Comparison of ENCODE assay signal across 20 mouse cellular contexts in the genomic region with DNA sequence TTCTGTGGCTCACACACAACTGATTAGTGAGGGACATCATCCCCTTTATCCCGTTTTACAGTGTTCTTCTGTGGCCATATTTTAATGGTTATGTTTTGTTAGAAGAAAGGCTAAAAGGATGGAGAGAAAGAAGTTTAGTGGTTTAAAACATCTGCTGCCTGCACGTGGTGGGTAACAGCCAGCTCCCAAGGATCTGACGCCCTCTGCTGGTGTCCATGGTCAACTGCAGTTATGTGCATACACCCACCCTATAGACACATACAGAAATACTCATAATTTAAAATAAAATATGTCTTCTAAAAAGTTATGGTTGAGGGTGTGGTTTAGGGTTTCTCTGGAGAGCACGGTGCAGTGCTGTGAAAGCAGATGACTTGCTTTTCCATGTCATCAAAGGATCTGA. TPM values are rescaled to one million over a fixed set of nuclear protein-coding genes. Genes with fewer than 3 reads are reported as not detected.
A peak's percentile ranks its signal among the peaks of the same experiment; 100 is the strongest.
DNase-seq lines count a peak whose midpoint lies in the region; ATAC-seq and TF ChIP-seq lines count a peak whose summit lies in the region.
"Had no signal": no experiment of that assay in that cellular context is flagged by ENCODE, and none has a peak within 500 bp of the region (broad histone marks: within the 10 kb centered on the region; RNA-seq: fewer than 3 reads in every experiment).

No protein-coding gene starts in this region.

- H3K4me3 ChIP-seq in hindbrain, postnatal 0 days (ENCODE audit: low read length): no peak overlapping the region
- no peak overlapping the region for H3K4me3 ChIP-seq in hindbrain, embryonic 13.5 days
- H3K4me3 ChIP-seq in lung, postnatal 0 days (ENCODE audit: low read depth, low read length): no peak overlapping the region
- H3K4me3 ChIP-seq: embryonic facial prominence, embryonic 12.5 days; heart, embryonic 12.5 days; hindbrain, embryonic 15.5 days; liver, embryonic 12.5 days; midbrain, embryonic 12.5 days; neural tube, embryonic 13.5 days had no signal

- no peak for TF ChIP-seq EP300 in lung, postnatal 0 days (IDR thresholded peaks at IDR 0.05)

- peak; percentile 43 for TF ChIP-seq CTCF in hindbrain, postnatal 0 days (IDR thresholded peaks at IDR 0.05; ENCODE audit: low read depth)
- TF ChIP-seq CTCF in lung, postnatal 0 days (IDR thresholded peaks at IDR 0.05): peak; percentile 24; the same call in 1 of the 2 replicates

- H3K9me3 ChIP-seq in hindbrain, postnatal 0 days (ENCODE audit: low read length): no peaks in the 10 kb centered on the region
- no peaks in the 10 kb centered on the region for H3K9me3 ChIP-seq in hindbrain, embryonic 13.5 days
- H3K9me3 ChIP-seq in lung, postnatal 0 days (ENCODE audit: low read length): no peaks in the 10 kb centered on the region
- H3K9me3 ChIP-seq: embryonic facial prominence, embryonic 12.5 days; heart, embryonic 12.5 days; hindbrain, embryonic 15.5 days; liver, embryonic 12.5 days; midbrain, embryonic 12.5 days; neural tube, embryonic 13.5 days had no signal

- ATAC-seq in hindbrain, postnatal 0 days: no peak
- ATAC-seq in hindbrain, embryonic 13.5 days (ENCODE audit: low FRiP score): no peak
- no peak for ATAC-seq in lung, postnatal 0 days
- ATAC-seq: forebrain, embryonic 16.5 days; liver, embryonic 12.5 days had no signal

- no peak for DNase-seq in hindbrain, postnatal 0 days (ENCODE audit: low spot score)
- DNase-seq in lung, postnatal 0 days (ENCODE audit: low spot score): no peak
- DNase-seq in lung, postnatal 14 days: no peak
- peak; percentile 14 for DNase-seq in NIH3T3 (ENCODE audit: low read depth)
- peak; percentile 37 for DNase-seq in testis, postnatal 10 days (ENCODE audit: low spot score)
- no peak for DNase-seq in cerebellum, adult 18-20 months
- DNase-seq: B cell, adult 2 months; cerebellum, adult 8-10 months; kidney, adult 11 months; kidney, postnatal 10 days; thymus, adult 2 months had no signal

- no peaks in the 10 kb centered on the region for H3K4me1 ChIP-seq in hindbrain, postnatal 0 days (ENCODE audit: insufficient read depth, low read length)
- H3K4me1 ChIP-seq in hindbrain, embryonic 13.5 days (replicated peaks): peaks cover 20% of the 10 kb centered on the region
- H3K4me1 ChIP-seq in lung, postnatal 0 days (ENCODE audit: insufficient read depth, low read depth, low read length): peaks cover 6% of the 10 kb centered on the region; the same call in 1 of the 2 replicates
- H3K4me1 ChIP-seq: liver, embryonic 12.5 days had no signal

- no peak overlapping the region for H3K9ac ChIP-seq in hindbrain, postnatal 0 days (replicated peaks; ENCODE audit: low read length)
- no peak overlapping the region for H3K9ac ChIP-seq in hindbrain, embryonic 13.5 days
- H3K9ac ChIP-seq in lung, postnatal 0 days (replicated peaks; ENCODE audit: low read depth): no peak overlapping the region
- H3K9ac ChIP-seq: embryonic facial prominence, embryonic 12.5 days; heart, embryonic 12.5 days; hindbrain, embryonic 15.5 days; liver, embryonic 12.5 days; midbrain, embryonic 12.5 days; neural tube, embryonic 13.5 days had no signal

- no peaks in the 10 kb centered on the region for H3K36me3 ChIP-seq in hindbrain, postnatal 0 days (ENCODE audit: insufficient read depth, low read length)
- no peaks in the 10 kb centered on the region for H3K36me3 ChIP-seq in hindbrain, embryonic 13.5 days
- no peaks in the 10 kb centered on the region for H3K36me3 ChIP-seq in lung, postnatal 0 days (ENCODE audit: insufficient read depth, low read length)
- H3K36me3 ChIP-seq: embryonic facial prominence, embryonic 12.5 days; heart, embryonic 12.5 days; hindbrain, embryonic 15.5 days; liver, embryonic 12.5 days; midbrain, embryonic 12.5 days; neural tube, embryonic 13.5 days had no signal

- H3K27me3 ChIP-seq in hindbrain, postnatal 0 days (ENCODE audit: insufficient read depth, low read length): peaks cover 17% of the 10 kb centered on the region
- H3K27me3 ChIP-seq in hindbrain, embryonic 13.5 days: peaks cover 56% of the 10 kb centered on the region
- peaks cover 33% of the 10 kb centered on the region for H3K27me3 ChIP-seq in lung, postnatal 0 days (replicated peaks; ENCODE audit: insufficient read depth, low read length)

- H3K27ac ChIP-seq in hindbrain, postnatal 0 days: no peak overlapping the region
- H3K27ac ChIP-seq in hindbrain, embryonic 13.5 days: no peak overlapping the region
- no peak overlapping the region for H3K27ac ChIP-seq in lung, postnatal 0 days (ENCODE audit: low read length)
- H3K27ac ChIP-seq: embryonic facial prominence, embryonic 12.5 days; hindbrain, embryonic 15.5 days; liver, embryonic 12.5 days; midbrain, embryonic 12.5 days; neural tube, embryonic 13.5 days had no signal

- 78% methylated on average over 4 of the region's 4 CpGs for WGBS in hindbrain, postnatal 0 days
- 80% methylated on average over 4 of the region's 4 CpGs for WGBS in hindbrain, embryonic 13.5 days
- 81% methylated on average over 4 of the region's 4 CpGs for WGBS in lung, postnatal 0 days

- no peak overlapping the region for H3K4me2 ChIP-seq in hindbrain, postnatal 0 days (ENCODE audit: low read depth, low read length)
- H3K4me2 ChIP-seq in hindbrain, embryonic 13.5 days: no peak overlapping the region
- H3K4me2 ChIP-seq in lung, postnatal 0 days (replicated peaks; ENCODE audit: low read depth, low read length): no peak overlapping the region
- H3K4me2 ChIP-seq: embryonic facial prominence, embryonic 12.5 days; heart, embryonic 12.5 days; hindbrain, embryonic 15.5 days; liver, embryonic 12.5 days; midbrain, embryonic 12.5 days; neural tube, embryonic 13.5 days had no signal

RNA-seq across cellular contexts. Expression of gene Adamtsl3, which starts 3.0 kb away (rescaled TPM):
- total RNA-seq in hindbrain, postnatal 0 days (2014; rRNA removed): 3.5 and 9.7 TPM in 2 replicates
- 1.5 and 2.3 TPM in 2 replicates for polyA plus RNA-seq in hindbrain, postnatal 0 days (2015; fragmentation: Nextera tagmentation; extraction: Ambion mirVana)
- polyA plus RNA-seq in hindbrain, embryonic 13.5 days (2015; fragmentation: Nextera tagmentation; extraction: Ambion mirVana): 0.43 and 0.44 TPM in 2 replicates
- 2.4 and 2.5 TPM in 2 replicates for polyA plus RNA-seq in lung, postnatal 0 days (2015; fragmentation: Nextera tagmentation; extraction: Ambion mirVana)
- total RNA-seq: common myeloid progenitor, adult 5-6 weeks had no signal

Comparison
In these comparisons a context has a peak if more than half of its experiments do, and no peak if none do; other contexts are left out.
1. DNase-seq: peak in NIH3T3 (single experiment) and testis, postnatal 10 days (single experiment); none in hindbrain, postnatal 0 days (single experiment), lung, postnatal 0 days (single experiment), lung, postnatal 14 days (single experiment) and cerebellum, adult 18-20 months (0 of 2).